In the genomic region with DNA sequence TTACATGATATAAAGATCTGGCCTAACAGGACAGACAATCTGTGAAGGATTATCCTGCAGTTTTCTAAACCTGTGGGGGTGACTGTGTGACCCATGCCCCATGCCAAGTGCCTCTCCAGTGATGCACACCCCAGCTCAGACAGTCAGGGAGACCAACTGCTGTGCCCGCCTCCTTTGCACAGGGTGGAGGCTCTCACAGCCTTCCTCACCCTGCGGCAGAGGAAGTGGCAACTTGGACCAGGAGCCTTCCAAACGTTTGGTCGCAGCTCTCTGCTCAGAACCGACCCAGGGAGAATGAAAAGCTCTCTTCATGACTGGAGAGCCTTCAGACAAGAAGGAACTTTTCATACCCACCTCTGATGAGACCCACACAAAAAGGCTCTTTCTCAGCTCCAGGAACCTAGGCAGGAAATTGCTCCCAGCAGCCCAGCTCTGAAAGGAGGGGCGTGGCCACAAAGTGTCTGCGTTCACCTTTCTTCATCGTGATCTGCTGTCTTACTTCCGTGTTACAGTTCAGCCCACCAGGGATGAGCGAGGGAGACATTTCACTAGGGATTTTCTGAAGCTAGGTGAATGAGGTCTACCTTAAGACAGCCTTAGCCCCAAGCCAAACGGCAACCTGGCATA, we compare ENCODE assay signal across 9 mouse cellular contexts.
A peak's percentile ranks its signal among the peaks of the same experiment; 100 is the strongest.
DNase-seq lines count a peak whose midpoint lies in the region; ATAC-seq lines count a peak whose summit lies in the region.
"Had no signal": no experiment of that assay in that cellular context is flagged by ENCODE, and none has a peak within 500 bp of the region (broad histone marks: within the 10 kb centered on the region; RNA-seq: fewer than 3 reads in every experiment).

No protein-coding gene starts in this region.

- no peak overlapping the region for H3K27ac ChIP-seq in heart, embryonic 16.5 days (ENCODE audit: low read length)
- no peak overlapping the region for H3K27ac ChIP-seq in intestine, embryonic 14.5 days (ENCODE audit: low read depth)

- no peak for DNase-seq in heart, postnatal 36 days
- DNase-seq in ES-CJ7 (ENCODE audit: low read depth, low spot score), result peak; percentile 49
- peak; percentile 58 for DNase-seq in intestine, embryonic 14.5 days (ENCODE audit: low spot score)
- DNase-seq in splenic B cell, adult 2 months (ENCODE audit: low read depth, low spot score), result peak; percentile 8
- no peak for DNase-seq in cerebellum, adult 18-20 months
- no peak for DNase-seq in left cerebral cortex, adult 9 months (ENCODE audit: low spot score in 2 of 2)
- DNase-seq: cerebellum, adult 9-10 months had no signal

- 34% methylated on average over 11 of the region's 11 CpGs for WGBS in heart, embryonic 16.5 days
- 27% methylated on average over 11 of the region's 11 CpGs for WGBS in intestine, embryonic 14.5 days

- peak overlapping the region; percentile 22; the same call in 1 of the 2 replicates for H3K4me3 ChIP-seq in heart, embryonic 16.5 days (ENCODE audit: low read length)
- peak overlapping the region; percentile 10; the same call in 1 of the 2 replicates for H3K4me3 ChIP-seq in intestine, embryonic 14.5 days (ENCODE audit: low read depth, low read length)

- H3K4me2 ChIP-seq in heart, embryonic 16.5 days (ENCODE audit: low read depth, low read length), result peak overlapping the region; percentile 37
- peak overlapping the region; percentile 36 for H3K4me2 ChIP-seq in intestine, embryonic 14.5 days (ENCODE audit: low read length)

- intact Hi-C loops in heart, postnatal 36 days (cut with DNase I), result no loop called here

- ATAC-seq in heart, embryonic 16.5 days (replicated peaks; ENCODE audit: extremely low read depth, insufficient read depth, low FRiP score), result no peak
- ATAC-seq in intestine, embryonic 14.5 days (replicated peaks; ENCODE audit: low FRiP score, low TSS enrichment, low read depth), result 0 out of 2 replicates have a peak, but pooled peaks have one; percentile 40
- no peak for ATAC-seq in monocyte, adult 5-6 weeks (replicated peaks; ENCODE audit: insufficient number of reproducible peaks, low FRiP score, low TSS enrichment, poor library complexity, severe bottlenecking)

- H3K9me3 ChIP-seq in heart, embryonic 16.5 days (replicated peaks; ENCODE audit: control insufficient read depth, low read length), result peaks cover 4% of the 10 kb centered on the region; the same call in 1 of the 2 replicates
- H3K9me3 ChIP-seq in intestine, embryonic 14.5 days (ENCODE audit: control insufficient read depth, low read length), result no peaks in the 10 kb centered on the region

- no peaks in the 10 kb centered on the region for H3K4me1 ChIP-seq in heart, embryonic 16.5 days (ENCODE audit: control insufficient read depth, insufficient read depth, low read length)
- H3K4me1 ChIP-seq in intestine, embryonic 14.5 days (replicated peaks; ENCODE audit: control insufficient read depth, insufficient read depth, low read length), result no peaks in the 10 kb centered on the region

- no peak overlapping the region for H3K9ac ChIP-seq in heart, embryonic 16.5 days (ENCODE audit: low read length)
- no peak overlapping the region for H3K9ac ChIP-seq in intestine, embryonic 14.5 days (ENCODE audit: low read length)

- H3K36me3 ChIP-seq in heart, embryonic 16.5 days (ENCODE audit: control insufficient read depth, insufficient read depth), result no peaks in the 10 kb centered on the region
- H3K36me3 ChIP-seq in intestine, embryonic 14.5 days (ENCODE audit: control insufficient read depth, insufficient read depth, low read length), result no peaks in the 10 kb centered on the region
- H3K36me3 ChIP-seq in splenic B cell, adult 2 months (ENCODE audit: control insufficient read depth, insufficient read depth, low read length, poor library complexity, severe bottlenecking), result no peaks in the 10 kb centered on the region

- H3K27me3 ChIP-seq in heart, embryonic 16.5 days (ENCODE audit: control insufficient read depth, insufficient read depth, low read length), result no peaks in the 10 kb centered on the region
- no peaks in the 10 kb centered on the region for H3K27me3 ChIP-seq in intestine, embryonic 14.5 days (replicated peaks; ENCODE audit: control insufficient read depth, insufficient read depth, low read length)
- no peaks in the 10 kb centered on the region for H3K27me3 ChIP-seq in splenic B cell, adult 2 months (ENCODE audit: control insufficient read depth, insufficient read depth, low read length, poor library complexity, severe bottlenecking)

Comparison
In these comparisons a context has a peak if more than half of its experiments do, and no peak if none do; other contexts are left out.
1. DNase-seq: peak in ES-CJ7 (single experiment), intestine, embryonic 14.5 days (single experiment) and splenic B cell, adult 2 months (single experiment); none in heart, postnatal 36 days (0 of 2), cerebellum, adult 18-20 months (0 of 2) and left cerebral cortex, adult 9 months (0 of 2).